Mouse (Mus musculus) testis, adult 2 months (tissue): ENCODE data around the gene Ttc3. TPM values are rescaled to one million over a fixed set of nuclear protein-coding genes. Genes with fewer than 3 reads are reported as not detected.
"Not testable (repeated sequence)": the region's sequence is repeated elsewhere in the genome, so short reads cannot be mapped to it uniquely, and the experiment has no call there.

Experiments
- H3K27ac ChIP-seq: fragments of 200-500 bp; 2 replicates; pipeline ENCODE4 v1.5.1; 2012; ENCODE audit warnings: low read depth, low read length; ENCODE audit not compliant: control insufficient read depth, insufficient read depth
- H3K27me3 ChIP-seq: fragments of 200-500 bp; 2 replicates; pipeline ENCODE4 v1.6.1; 2012; ENCODE audit warnings: mild to moderate bottlenecking, low read length, moderate library complexity; ENCODE audit not compliant: control insufficient read depth, insufficient read depth
- H3K36me3 ChIP-seq: fragments of 200-500 bp; 2 replicates; pipeline ENCODE4 v1.6.1; 2012; ENCODE audit warnings: mild to moderate bottlenecking, low read length; ENCODE audit not compliant: control insufficient read depth, insufficient read depth
- H3K4me1 ChIP-seq: fragments of 200-500 bp; 2 replicates; pipeline ENCODE4 v1.6.1; 2012; ENCODE audit warnings: low read length; ENCODE audit not compliant: control insufficient read depth, insufficient read depth
- H3K4me3 ChIP-seq: fragments of 200-500 bp; 2 replicates; pipeline ENCODE4 v1.5.1; 2012; ENCODE audit warnings: low read depth, mild to moderate bottlenecking, low read length, moderate library complexity, mixed read lengths; ENCODE audit not compliant: control insufficient read depth
- CTCF ChIP-seq: fragments of 200-500 bp; IDR thresholded peaks from 2 replicates; pipeline ENCODE4 v1.5.1; 2012; ENCODE audit warnings: low read depth, mild to moderate bottlenecking, inconsistent platforms, low read length, moderate library complexity; ENCODE audit not compliant: control insufficient read depth, insufficient read depth, insufficient replicate concordance
- POLR2A ChIP-seq: fragments of 200-500 bp; IDR thresholded peaks from 2 replicates; pipeline ENCODE4 v1.6.1; 2012; ENCODE audit warnings: low read depth, mild to moderate bottlenecking, inconsistent platforms, low read length, moderate library complexity; ENCODE audit not compliant: control insufficient read depth
- polyA plus RNA-seq: library from polyadenylated mRNA; depleted of rRNA; stranded (reverse); fragments of >200 nt; gene quantifications from 2 replicates; pipeline ENCODE4 v1.2.3, GENCODE M21; 2012

The Ttc3 gene
- polyA plus RNA-seq, 1 experiment: 10.7 TPM

GRCm38 (mm10) chr16:94465900-94466299 is 95.5 kb downstream of the Ttc3 start:
- Histone ChIP-seq H3K27ac (no peak overlapping the region), H3K4me1 (no peaks in the 10 kb centered on the region), H3K36me3 (no peaks in the 10 kb centered on the region; the same call in none of the 2 replicates), H3K27me3 (no peaks in the 10 kb centered on the region), H3K4me3 (no peak overlapping the region)
- TF ChIP-seq POLR2A (no peak), CTCF (no peak)

GRCm38 (mm10) chr16:94466317-94466716 is 95.9 kb downstream of the Ttc3 start:
- H3K36me3 ChIP-seq, H3K4me3 ChIP-seq, H3K4me1 ChIP-seq, H3K27me3 ChIP-seq, H3K27ac ChIP-seq: not testable (repeated sequence)

- H3K4me3 ChIP-seq: no peak overlapping the region
- TF ChIP-seq CTCF: no peak
- H3K4me1 ChIP-seq: no peaks in the 10 kb centered on the region
- H3K36me3 ChIP-seq: no peaks in the 10 kb centered on the region; the same call in none of the 2 replicates
- no peak overlapping the region for H3K27ac ChIP-seq
- no peaks in the 10 kb centered on the region for H3K27me3 ChIP-seq
Measured at GRCm38 (mm10) chr16:94467337-94468055, 97.1 kb downstream of the Ttc3 start.

- TF ChIP-seq CTCF (no peak), POLR2A (no peak)
- Histone ChIP-seq H3K4me3 (no peak overlapping the region), H3K27me3 (no peaks in the 10 kb centered on the region), H3K27ac (no peak overlapping the region), H3K4me1 (no peaks in the 10 kb centered on the region), H3K36me3 (no peaks in the 10 kb centered on the region; the same call in none of the 2 replicates)
Measured at GRCm38 (mm10) chr16:94468391-94468790, 98.0 kb downstream of the Ttc3 start.

- no peak overlapping the region for H3K4me3 ChIP-seq
- no peaks in the 10 kb centered on the region for H3K4me1 ChIP-seq
- no peak overlapping the region for H3K27ac ChIP-seq
- no peaks in the 10 kb centered on the region; the same call in 1 of the 2 replicates for H3K36me3 ChIP-seq
- no peak for TF ChIP-seq POLR2A
- no peak for TF ChIP-seq CTCF
- no peaks in the 10 kb centered on the region for H3K27me3 ChIP-seq
Measured at GRCm38 (mm10) chr16:94472515-94472951, 102.1 kb downstream of the Ttc3 start.

GRCm38 (mm10) chr16:94473086-94473822 is 102.8 kb downstream of the Ttc3 start:
- Histone ChIP-seq H3K36me3 (no peaks in the 10 kb centered on the region), H3K4me1 (no peaks in the 10 kb centered on the region), H3K4me3 (no peak overlapping the region), H3K27ac (no peak overlapping the region), H3K27me3 (no peaks in the 10 kb centered on the region)
- no peak for TF ChIP-seq CTCF
- no peak for TF ChIP-seq POLR2A

- Histone ChIP-seq H3K27ac (no peak overlapping the region), H3K27me3 (no peaks in the 10 kb centered on the region), H3K4me3 (no peak overlapping the region), H3K36me3 (no peaks in the 10 kb centered on the region), H3K4me1 (no peaks in the 10 kb centered on the region)
- TF ChIP-seq CTCF (no peak), POLR2A (no peak)
Measured at GRCm38 (mm10) chr16:94484752-94485535, 114.5 kb downstream of the Ttc3 start.
